In the genomic region with DNA sequence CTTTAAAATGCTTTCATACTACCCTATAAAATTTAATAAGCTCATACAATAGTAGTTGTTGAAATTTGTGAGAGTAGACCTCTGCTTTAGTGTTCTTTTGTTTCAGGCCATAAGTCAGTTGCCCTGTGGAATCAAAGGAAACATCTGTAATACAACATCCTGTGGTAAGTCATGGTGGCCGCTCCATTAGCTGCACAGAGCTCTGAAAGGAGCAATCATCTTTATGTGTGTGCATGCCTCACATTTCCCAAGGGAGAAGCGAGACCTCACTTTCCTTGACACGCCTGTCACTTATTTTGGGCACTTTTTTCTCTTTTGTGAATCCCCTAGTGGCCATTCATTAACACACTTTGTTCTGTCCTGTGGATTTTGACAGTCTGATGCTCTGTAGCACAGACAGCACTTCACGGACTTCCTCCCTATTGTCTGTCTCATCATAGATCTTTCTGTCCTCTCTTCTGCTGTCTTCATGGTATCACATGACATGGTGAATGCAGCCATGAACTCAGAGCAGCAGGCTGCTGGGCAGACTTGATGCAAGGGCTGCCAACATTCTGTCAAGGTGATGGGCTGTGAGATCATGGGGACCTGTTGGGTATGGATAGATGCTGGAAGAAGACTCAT, we compare ENCODE assay signal across 13 mouse cellular contexts.
DNase-seq lines count a peak whose midpoint lies in the region; ATAC-seq and TF ChIP-seq lines count a peak whose summit lies in the region.
"Had no signal": no experiment of that assay in that cellular context is flagged by ENCODE, and none has a peak within 500 bp of the region (broad histone marks: within the 10 kb centered on the region; RNA-seq: fewer than 3 reads in every experiment).

No protein-coding gene starts in this region.

- H3K27me3 ChIP-seq in kidney, postnatal 0 days (ENCODE audit: insufficient read depth, low read length): no peaks in the 10 kb centered on the region
- H3K27me3 ChIP-seq in CH12.LX (replicated peaks): no peaks in the 10 kb centered on the region
- H3K27me3 ChIP-seq in embryonic facial prominence, embryonic 10.5 days (replicated peaks; ENCODE audit: low read depth, poor library complexity, severe bottlenecking): no peaks in the 10 kb centered on the region
- H3K27me3 ChIP-seq in liver, embryonic 12.5 days (replicated peaks): no peaks in the 10 kb centered on the region
- H3K27me3 ChIP-seq: neural tube, embryonic 13.5 days had no signal

- no peak overlapping the region for H3K4me3 ChIP-seq in kidney, postnatal 0 days (replicated peaks; ENCODE audit: low read depth, low read length)
- no peak overlapping the region for H3K4me3 ChIP-seq in CH12.LX (replicated peaks in 1 of 3; ENCODE audit: low read depth in 2 of 3, low read length in 2 of 3, poor library complexity in 1 of 3)
- H3K4me3 ChIP-seq in embryonic facial prominence, embryonic 10.5 days: no peak overlapping the region
- H3K4me3 ChIP-seq in liver, embryonic 12.5 days: no peak overlapping the region
- H3K4me3 ChIP-seq in left cerebral cortex, adult 2 months: no peak overlapping the region
- H3K4me3 ChIP-seq: neural tube, embryonic 13.5 days had no signal

- H3K9me3 ChIP-seq in kidney, postnatal 0 days (replicated peaks; ENCODE audit: low read length): no peaks in the 10 kb centered on the region
- H3K9me3 ChIP-seq in CH12.LX (replicated peaks; ENCODE audit: low read length): no peaks in the 10 kb centered on the region
- H3K9me3 ChIP-seq in embryonic facial prominence, embryonic 10.5 days: no peaks in the 10 kb centered on the region
- no peaks in the 10 kb centered on the region for H3K9me3 ChIP-seq in liver, embryonic 12.5 days (replicated peaks)
- H3K9me3 ChIP-seq: neural tube, embryonic 13.5 days had no signal

- in situ Hi-C loops in CH12.LX (cut with MboI; ENCODE audit: low pct_ligation_motif_present, low pct_unique_long_range_greater_than_20kb, low sequenced_read_pairs): no loop called here

- 68% methylated on average over 4 of the region's 4 CpGs for WGBS in kidney, postnatal 0 days
- 52% methylated on average over 4 of the region's 4 CpGs for WGBS in embryonic facial prominence, embryonic 10.5 days
- 30% methylated on average over 4 of the region's 4 CpGs for WGBS in liver, embryonic 12.5 days (ENCODE audit: insufficient replicate concordance)

- dilution Hi-C loops in CH12.LX (cut with MboI; ENCODE audit: extremely low pct_ligation_motif_present, extremely low pct_unique_long_range_greater_than_20kb, low sequenced_read_pairs): no loop called here

- no peak overlapping the region for H3K27ac ChIP-seq in kidney, postnatal 0 days
- H3K27ac ChIP-seq in CH12.LX (ENCODE audit: insufficient read depth, low read depth): no peak overlapping the region
- H3K27ac ChIP-seq in embryonic facial prominence, embryonic 10.5 days (replicated peaks): no peak overlapping the region
- peak overlapping the region; percentile 16; the same call in 1 of the 2 replicates for H3K27ac ChIP-seq in liver, embryonic 12.5 days
- H3K27ac ChIP-seq in left cerebral cortex, adult 2 months: no peak overlapping the region
- H3K27ac ChIP-seq: neural tube, embryonic 13.5 days had no signal

- TF ChIP-seq EP300 in CH12.LX (IDR thresholded peaks at IDR 0.05; ENCODE audit: low read length): no peak

- peak; percentile 49; the same call in 1 of the 2 replicates for ATAC-seq in kidney, postnatal 0 days (replicated peaks; ENCODE audit: low FRiP score, low read depth)
- peak; percentile 70 for ATAC-seq in liver, embryonic 12.5 days
- ATAC-seq: activated CD4-positive, CD25-positive, alpha-beta regulatory T cell, adult 4 months had no signal

- no peak overlapping the region for H3K4me2 ChIP-seq in kidney, postnatal 0 days (ENCODE audit: low read length)
- no peak overlapping the region for H3K4me2 ChIP-seq in CH12.LX (ENCODE audit: insufficient read depth, low read depth, poor library complexity, severe bottlenecking)
- H3K4me2 ChIP-seq in liver, embryonic 12.5 days: no peak overlapping the region
- H3K4me2 ChIP-seq: neural tube, embryonic 13.5 days had no signal

- H3K9ac ChIP-seq in kidney, postnatal 0 days (ENCODE audit: low read depth, low read length): no peak overlapping the region
- no peak overlapping the region for H3K9ac ChIP-seq in CH12.LX (ENCODE audit: insufficient read depth, low read depth)
- no peak overlapping the region for H3K9ac ChIP-seq in liver, embryonic 12.5 days
- H3K9ac ChIP-seq: neural tube, embryonic 13.5 days had no signal

- no peak for TF ChIP-seq RAD21 in CH12.LX (IDR thresholded peaks at IDR 0.05; ENCODE audit: low read depth, low read length)

- no peaks in the 10 kb centered on the region for H3K79me2 ChIP-seq in CH12.LX (replicated peaks; ENCODE audit: control insufficient read depth, extremely low read depth, insufficient read depth, poor library complexity, severe bottlenecking)

- peak; percentile 26; the same call in 1 of the 2 replicates for TF ChIP-seq CTCF in kidney, postnatal 0 days (IDR thresholded peaks at IDR 0.05; ENCODE audit: low read depth)
- no peak for TF ChIP-seq CTCF in CH12.LX (conservative IDR thresholded peaks at IDR 0.05 in 1 of 2, IDR thresholded peaks at IDR 0.05 in 1 of 2; ENCODE audit: low read depth in 2 of 2, low read length in 2 of 2)
- no peak for TF ChIP-seq CTCF in left cerebral cortex, adult 2 months (IDR thresholded peaks at IDR 0.05)

- peak; percentile 49 for DNase-seq in kidney, postnatal 0 days (ENCODE audit: low spot score)
- DNase-seq in kidney, adult 8-10 months: no peak
- DNase-seq in CH12.LX (ENCODE audit: extremely low read depth): peak; percentile 34
- DNase-seq in embryonic facial prominence, embryonic 10.5 days (ENCODE audit: low spot score): peak; percentile 17
- no peak for DNase-seq in left cerebral cortex, adult 2 months (ENCODE audit: extremely low spot score in 1 of 2, low spot score in 2 of 2)
- no peak for DNase-seq in spleen, adult 12 weeks (ENCODE audit: low spot score)
- DNase-seq: layer of hippocampus, postnatal 36 days; lung, adult 18-20 months; right cerebral cortex, postnatal 14 days; thymus, adult 2 months had no signal

- intact Hi-C loops in left cerebral cortex, adult 2 months (cut with DNase I): no loop called here

- no peak for TF ChIP-seq POLR2A in CH12.LX (IDR thresholded peaks at IDR 0.05; ENCODE audit: low read depth, low read length)

- H3K4me1 ChIP-seq in kidney, postnatal 0 days (replicated peaks; ENCODE audit: insufficient read depth, low read length): no peaks in the 10 kb centered on the region
- H3K4me1 ChIP-seq in CH12.LX (ENCODE audit: control insufficient read depth in 1 of 2, insufficient read depth in 2 of 2): peaks cover 5 to 15% of the 10 kb centered on the region in 2 experiments; a peak in 3 of 4 replicates
- H3K4me1 ChIP-seq in embryonic facial prominence, embryonic 10.5 days: peaks cover 9% of the 10 kb centered on the region; the same call in 1 of the 2 replicates
- no peaks in the 10 kb centered on the region for H3K4me1 ChIP-seq in liver, embryonic 12.5 days

- no peaks in the 10 kb centered on the region for H3K36me3 ChIP-seq in kidney, postnatal 0 days (ENCODE audit: insufficient read depth, low read length)
- no peaks in the 10 kb centered on the region for H3K36me3 ChIP-seq in CH12.LX (replicated peaks in 1 of 2; ENCODE audit: control insufficient read depth in 1 of 2, insufficient read depth in 1 of 2, low read length in 1 of 2)
- H3K36me3 ChIP-seq in embryonic facial prominence, embryonic 10.5 days (replicated peaks): no peaks in the 10 kb centered on the region
- no peaks in the 10 kb centered on the region for H3K36me3 ChIP-seq in liver, embryonic 12.5 days
- H3K36me3 ChIP-seq: neural tube, embryonic 13.5 days had no signal

TF ChIP-seq in CH12.LX, 34 proteins besides CTCF, POLR2A, EP300 and RAD21:
- no peak for TF ChIP-seq POLR2AphosphoS2 (IDR thresholded peaks at IDR 0.05; ENCODE audit: low read depth, low read length)
- no peak for TF ChIP-seq ETS1 (conservative IDR thresholded peaks at IDR 0.05; ENCODE audit: low read depth, low read length)
- TF ChIP-seq MYC (IDR thresholded peaks at IDR 0.05; ENCODE audit: low read depth, low read length): no peak
- TF ChIP-seq MAFK (IDR thresholded peaks at IDR 0.05; ENCODE audit: insufficient replicate concordance, low read length): no peak
- no peak for TF ChIP-seq IRF4 (IDR thresholded peaks at IDR 0.05; ENCODE audit: low read depth, low read length)
- TF ChIP-seq ZNF384 (IDR thresholded peaks at IDR 0.05; ENCODE audit: low read depth, low read length): no peak
- no peak for TF ChIP-seq USF2 (conservative IDR thresholded peaks at IDR 0.05; ENCODE audit: low read depth, low read length)
- no peak for TF ChIP-seq NRF1 (IDR thresholded peaks at IDR 0.05; ENCODE audit: low read depth, low read length)
- TF ChIP-seq KAT2A (IDR thresholded peaks at IDR 0.05; ENCODE audit: insufficient replicate concordance, low read length): no peak
- no peak for TF ChIP-seq USF1 (IDR thresholded peaks at IDR 0.05; ENCODE audit: low read depth, low read length)
- no peak for TF ChIP-seq ZKSCAN1 (IDR thresholded peaks at IDR 0.05; ENCODE audit: borderline replicate concordance, low read depth, low read length)
- TF ChIP-seq JUND (conservative IDR thresholded peaks at IDR 0.05; ENCODE audit: low read depth, low read length): no peak
- TF ChIP-seq HCFC1 (IDR thresholded peaks at IDR 0.05; ENCODE audit: low read depth, low read length): no peak
- TF ChIP-seq UBTF (IDR thresholded peaks at IDR 0.05; ENCODE audit: low read depth, low read length): no peak
- TF ChIP-seq E2F4 (IDR thresholded peaks at IDR 0.05; ENCODE audit: insufficient replicate concordance, low read depth, low read length): no peak
- no peak for TF ChIP-seq BHLHE40 (IDR thresholded peaks at IDR 0.05; ENCODE audit: low read depth, low read length)

Comparison
In these comparisons a context has a peak if more than half of its experiments do, and no peak if none do; other contexts are left out.
1. DNase-seq: peak in kidney, postnatal 0 days (single experiment), CH12.LX (single experiment) and embryonic facial prominence, embryonic 10.5 days (single experiment); none in kidney, adult 8-10 months (0 of 2), left cerebral cortex, adult 2 months (0 of 2) and spleen, adult 12 weeks (single experiment).